Mouse (Mus musculus) myocyte (in vitro differentiated cells): Measurements from ENCODE around the gene Rnf168. TPM values are rescaled to one million over a fixed set of nuclear protein-coding genes. Genes with fewer than 3 reads are reported as not detected.
A peak's percentile ranks its signal among the peaks of the same experiment; 100 is the strongest.
"Not testable (repeated sequence)": the region's sequence is repeated elsewhere in the genome, so short reads cannot be mapped to it uniquely, and the experiment has no call there.

Source experiments
- H3K27me3 ChIP-seq: one replicate; pipeline ENCODE4 v1.6.1; 2011; ENCODE audit not compliant: control insufficient read depth, insufficient read depth, insufficient read length
- H3K36me3 ChIP-seq: one replicate; pipeline ENCODE4 v1.6.1; 2011; ENCODE audit not compliant: control insufficient read depth, insufficient read depth
- H3K4me2 ChIP-seq: one replicate; pipeline ENCODE4 v1.6.1; 2011; ENCODE audit warnings: low read depth, control low read depth
- H3K4me3 ChIP-seq: one replicate; pipeline ENCODE4 v1.5.1; 2011; ENCODE audit warnings: mild to moderate bottlenecking, control low read depth, moderate library complexity
- H3K79me2 ChIP-seq: one replicate; pipeline ENCODE4 v1.6.1; 2011; ENCODE audit not compliant: control insufficient read depth, insufficient read depth
- H3ac ChIP-seq: one replicate; pipeline ENCODE4 v1.6.1; 2011; ENCODE audit not compliant: control insufficient read depth, insufficient read length
- CEBPB ChIP-seq: IDR thresholded peaks from 2 replicates; pipeline ENCODE4 v1.6.1; 2011; ENCODE audit warnings: mild to moderate bottlenecking, moderate library complexity; ENCODE audit not compliant: poor library complexity, insufficient read depth, severe bottlenecking
- E2F4 ChIP-seq: IDR thresholded peaks from one replicate; pipeline ENCODE4 v1.6.1; 2011; ENCODE audit warnings: mild to moderate bottlenecking, control low read depth, moderate library complexity; ENCODE audit not compliant: insufficient read depth
- MAX ChIP-seq: IDR thresholded peaks from one replicate; pipeline ENCODE4 v1.6.1; 2011; ENCODE audit warnings: low read depth, mild to moderate bottlenecking, control low read depth
- MYOD1 ChIP-seq, 3 experiments: IDR thresholded peaks; one replicate each; pipeline ENCODE4 v1.6.1; 2011; ENCODE audit warnings: control low read depth in 2 of 3, low read depth in 2 of 3, mild to moderate bottlenecking in 2 of 3, moderate library complexity in 1 of 3; ENCODE audit not compliant: insufficient read length in 2 of 3, control insufficient read depth in 1 of 3
- MYOG ChIP-seq, 3 experiments: IDR thresholded peaks; one replicate each; pipeline ENCODE4 v1.6.1; 2011; ENCODE audit warnings: control low read depth in 2 of 3, low read depth in 2 of 3, mild to moderate bottlenecking in 2 of 3; ENCODE audit not compliant: insufficient read length in 2 of 3, control insufficient read depth in 1 of 3, insufficient read depth in 1 of 3
- POLR2A ChIP-seq: IDR thresholded peaks from one replicate; pipeline ENCODE4 v1.6.1; 2011; ENCODE audit warnings: low read depth, mild to moderate bottlenecking, control low read depth, moderate library complexity; ENCODE audit not compliant: insufficient read length
- POLR2AphosphoS2 ChIP-seq: IDR thresholded peaks from one replicate; pipeline ENCODE4 v1.6.1; 2011; ENCODE audit warnings: low read depth, control low read depth; ENCODE audit not compliant: insufficient read length
- REST ChIP-seq: IDR thresholded peaks from one replicate; pipeline ENCODE4 v1.6.1; 2011; ENCODE audit warnings: mild to moderate bottlenecking, control low read depth, moderate library complexity; ENCODE audit not compliant: insufficient read depth, insufficient read length
- SRF ChIP-seq: IDR thresholded peaks from one replicate; pipeline ENCODE4 v1.6.1; 2011; ENCODE audit warnings: low read depth; ENCODE audit not compliant: control insufficient read depth, insufficient read length
- TCF12 ChIP-seq: IDR thresholded peaks from one replicate; pipeline ENCODE4 v1.6.1; 2011; ENCODE audit warnings: mild to moderate bottlenecking, control low read depth; ENCODE audit not compliant: poor library complexity, insufficient read depth, severe bottlenecking
- TCF3 ChIP-seq: IDR thresholded peaks from one replicate; pipeline ENCODE4 v1.6.1; 2011; ENCODE audit warnings: low read depth, control low read depth; ENCODE audit not compliant: insufficient read length
- USF1 ChIP-seq: IDR thresholded peaks from one replicate; pipeline ENCODE4 v1.6.1; 2011; ENCODE audit warnings: low read depth, mild to moderate bottlenecking, control low read depth, moderate library complexity
- polyA plus RNA-seq: library from polyadenylated mRNA; unstranded; fragments of >200 nt; fragmentation: generic; extraction: Trizol; gene quantifications from one replicate; pipeline ENCODE4 v1.2.1, GENCODE M21; 2012; ENCODE audit warnings: missing spikeins

Rnf168 gene
- 4.5 TPM for polyA plus RNA-seq

GRCm38 (mm10) chr16:32277308-32278256 is at the start of gene Rnf168:
Gene Rnf168, plus strand, starts transcription at chr16:32277459.
- Histone ChIP-seq H3K79me2 (peaks cover 36% of the 10 kb centered on the region), H3K27me3 (no peaks in the 10 kb centered on the region), H3K4me2 (peak within 1 kb of the TSS; percentile 74), H3ac (peak within 1 kb of the TSS; percentile 32), H3K36me3 (no peaks in the 10 kb centered on the region), H3K4me3 (peak within 1 kb of the TSS; percentile 89)
- TF ChIP-seq POLR2A = peak; percentile 81
- no peak for TF ChIP-seq REST
- TF ChIP-seq SRF = no peak
- peak; percentile 76 for TF ChIP-seq POLR2AphosphoS2
- TF ChIP-seq MYOG (IDR thresholded peaks at IDR 0.05; ENCODE audit: control insufficient read depth in 1 of 3, insufficient read depth in 1 of 3, insufficient read length in 2 of 3, low read depth in 2 of 3) = no peak
- TF ChIP-seq E2F4 = peak; percentile 68
- no peak for TF ChIP-seq TCF3
- TF ChIP-seq USF1 = no peak
- TF ChIP-seq CEBPB = no peak

GRCm38 (mm10) chr16:32232050-32232449 is 45.2 kb upstream of the Rnf168 start:
- not testable (repeated sequence) for H3ac ChIP-seq, H3K27me3 ChIP-seq, H3K79me2 ChIP-seq

GRCm38 (mm10) chr16:32237930-32238680 is 39.2 kb upstream of the Rnf168 start:
- TF ChIP-seq USF1 (no peak), REST (no peak), MAX (no peak), MYOD1 (IDR thresholded peaks at IDR 0.05; ENCODE audit: control insufficient read depth in 1 of 3, insufficient read length in 2 of 3, low read depth in 2 of 3) (no peak), MYOG (IDR thresholded peaks at IDR 0.05; ENCODE audit: control insufficient read depth in 1 of 3, insufficient read depth in 1 of 3, insufficient read length in 2 of 3, low read depth in 2 of 3) (no peak), TCF12 (no peak), POLR2A (no peak), POLR2AphosphoS2 (no peak), E2F4 (no peak), TCF3 (no peak)
- Histone ChIP-seq H3K79me2 (peaks cover 36% of the 10 kb centered on the region), H3K36me3 (peaks cover 13% of the 10 kb centered on the region), H3K4me3 (no peak overlapping the region), H3ac (no peak overlapping the region), H3K4me2 (no peak overlapping the region), H3K27me3 (no peaks in the 10 kb centered on the region)

More at GRCm38 (mm10) chr16:32232050-32232449, 45.2 kb upstream of the Rnf168 start:
- not testable (repeated sequence) for H3K4me3 ChIP-seq, H3K4me2 ChIP-seq
- H3K36me3 ChIP-seq = peaks cover 12% of the 10 kb centered on the region

- Histone ChIP-seq H3K36me3 (peaks cover 12% of the 10 kb centered on the region), H3K4me2 (no peak overlapping the region), H3K27me3 (no peaks in the 10 kb centered on the region), H3K4me3 (no peak overlapping the region), H3ac (no peak overlapping the region), H3K79me2 (peaks cover 44% of the 10 kb centered on the region)
- TF ChIP-seq POLR2A (no peak), TCF12 (no peak), POLR2AphosphoS2 (no peak), E2F4 (no peak), REST (no peak), MYOD1 (IDR thresholded peaks at IDR 0.05; ENCODE audit: control insufficient read depth in 1 of 3, insufficient read length in 2 of 3, low read depth in 2 of 3) (no peak), MAX (no peak), SRF (no peak), CEBPB (no peak), MYOG (IDR thresholded peaks at IDR 0.05; ENCODE audit: control insufficient read depth in 1 of 3, insufficient read depth in 1 of 3, insufficient read length in 2 of 3, low read depth in 2 of 3) (no peak), TCF3 (no peak), USF1 (no peak)
Measured at GRCm38 (mm10) chr16:32239428-32240312, 37.6 kb upstream of the Rnf168 start.
